Mouse (Mus musculus): ENCODE measurements around the gene Setd1b. TPM values are rescaled to one million over a fixed set of nuclear protein-coding genes. Genes with fewer than 3 reads are reported as not detected.
A peak's percentile ranks its signal among the peaks of the same experiment; 100 is the strongest.

Gene Setd1b
- polyA plus RNA-seq, 1 experiment from 2014 or later: 9.8 TPM

- H3K4me3 ChIP-seq (ENCODE audit: low read depth, low read length): no peak overlapping the region
- no peaks in the 10 kb centered on the region for H3K9me3 ChIP-seq (ENCODE audit: control insufficient read depth, low read length)
- no peak overlapping the region for H3K9ac ChIP-seq (ENCODE audit: low read length)
- DNase-seq (ENCODE audit: low spot score, missing footprints) (no peak), ATAC-seq (ENCODE audit: low FRiP score) (no peak)
- H3K36me3 ChIP-seq (ENCODE audit: control insufficient read depth, insufficient read depth, low read length): peaks cover 64% of the 10 kb centered on the region
- WGBS: 85% methylated on average over 9 of the region's 9 CpGs
- H3K4me2 ChIP-seq: no peak overlapping the region
- H3K27ac ChIP-seq (ENCODE audit: low read depth, low read length): no peak overlapping the region
- H3K4me1 ChIP-seq (ENCODE audit: control insufficient read depth, insufficient read depth, low read length): no peaks in the 10 kb centered on the region
- H3K27me3 ChIP-seq (ENCODE audit: control insufficient read depth, insufficient read depth, low read length): no peaks in the 10 kb centered on the region
Observed at GRCm38 (mm10) chr5:123162942-123163341, 20.9 kb downstream of the Setd1b start.

DNA sequence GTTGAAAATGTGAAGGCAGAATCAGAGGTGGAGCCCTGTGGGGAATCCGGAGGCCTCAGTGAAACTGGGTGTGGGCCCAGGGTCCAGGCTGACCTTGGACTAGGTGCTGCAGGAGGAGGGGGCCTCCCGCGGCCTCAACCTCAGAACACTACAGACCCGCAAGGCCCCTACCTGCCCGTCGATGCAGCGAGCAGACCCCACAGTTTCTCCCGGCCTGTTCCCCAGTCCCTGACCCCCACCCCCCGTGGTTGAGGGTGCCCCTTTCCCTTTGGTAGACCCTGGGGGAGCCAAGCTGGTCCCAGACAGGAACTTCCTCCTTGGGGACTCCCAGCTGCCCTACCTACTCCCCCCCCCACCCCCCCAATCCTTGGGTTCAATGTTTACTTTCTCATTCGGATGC lies 24.4 kb downstream of the Setd1b start:
- no peak for DNase-seq (ENCODE audit: low spot score, missing footprints)
- H3K36me3 ChIP-seq (ENCODE audit: control insufficient read depth, insufficient read depth, low read length): peaks cover 33% of the 10 kb centered on the region

DNA sequence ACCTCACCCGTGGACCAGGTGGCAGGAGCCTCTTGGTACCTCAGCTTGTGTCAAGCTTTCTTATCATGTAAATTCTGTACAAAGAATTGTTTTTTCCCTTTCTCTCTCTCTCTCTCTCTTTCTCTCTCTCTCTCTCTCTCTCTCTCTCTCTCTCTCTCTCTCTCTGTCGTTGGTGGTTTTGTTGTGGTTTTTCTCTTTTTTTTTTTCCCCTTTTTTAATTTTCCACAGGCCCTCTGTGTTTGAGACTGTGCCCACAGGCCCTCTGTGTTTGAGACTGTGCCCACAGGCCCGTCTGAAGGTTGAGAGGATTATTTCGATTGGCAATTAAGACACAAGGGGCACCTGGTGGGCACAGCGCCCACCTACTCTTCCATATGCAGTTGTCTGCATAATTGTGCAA lies 25.6 kb downstream of the Setd1b start:
- ATAC-seq (ENCODE audit: low FRiP score): no peak
- Histone ChIP-seq H3K4me3 (ENCODE audit: low read depth, low read length) (no peak overlapping the region), H3K4me1 (ENCODE audit: control insufficient read depth, insufficient read depth, low read length) (0 out of 2 replicates have a peak, but pooled peaks cover 3% of the 10 kb centered on the region), H3K36me3 (ENCODE audit: control insufficient read depth, insufficient read depth, low read length) (peaks cover 26% of the 10 kb centered on the region), H3K4me2 (no peak overlapping the region), H3K27me3 (ENCODE audit: control insufficient read depth, insufficient read depth, low read length) (no peaks in the 10 kb centered on the region), H3K9ac (ENCODE audit: low read length) (no peak overlapping the region), H3K9me3 (ENCODE audit: control insufficient read depth, low read length) (no peaks in the 10 kb centered on the region), H3K27ac (ENCODE audit: low read depth, low read length) (no peak overlapping the region)
- no peak for DNase-seq (ENCODE audit: low spot score, missing footprints)
- 85% methylated on average over 5 of the region's 5 CpGs for WGBS

More for the DNA sequence above, 24.4 kb downstream of the Setd1b start:
- Histone ChIP-seq H3K4me2 (no peak overlapping the region), H3K27me3 (ENCODE audit: control insufficient read depth, insufficient read depth, low read length) (no peaks in the 10 kb centered on the region), H3K4me3 (ENCODE audit: low read depth, low read length) (no peak overlapping the region), H3K4me1 (ENCODE audit: control insufficient read depth, insufficient read depth, low read length) (no peaks in the 10 kb centered on the region), H3K9me3 (ENCODE audit: control insufficient read depth, low read length) (no peaks in the 10 kb centered on the region), H3K27ac (ENCODE audit: low read depth, low read length) (no peak overlapping the region), H3K9ac (ENCODE audit: low read length) (no peak overlapping the region)
- ATAC-seq (ENCODE audit: low FRiP score): no peak
- 88% methylated on average over 10 of the region's 10 CpGs for WGBS

DNA sequence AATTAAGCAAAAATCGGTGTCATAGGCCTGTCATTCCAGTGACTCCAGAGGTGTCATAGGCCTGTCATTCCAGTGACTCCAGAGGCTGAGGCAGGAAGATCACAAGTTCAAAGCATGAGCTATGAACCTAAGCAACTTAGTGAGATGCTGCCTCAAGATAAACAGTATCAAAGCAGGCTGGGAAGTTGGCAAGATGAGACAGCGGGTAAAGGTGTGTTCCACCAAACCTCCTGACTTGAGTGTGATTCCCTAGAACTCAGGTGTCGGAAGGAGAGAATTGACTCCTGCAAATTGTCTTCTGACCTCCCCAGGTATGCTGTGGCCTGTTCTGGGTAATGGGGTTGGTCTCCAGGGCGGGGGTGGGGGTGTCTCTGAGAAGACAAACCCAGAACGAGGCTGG lies 27.3 kb downstream of the Setd1b start, which contains the start of gene Psmd9:
Gene Psmd9 (plus strand): TSS at position 130 of the 400 bp plus-strand sequence.
- Histone ChIP-seq H3K36me3 (ENCODE audit: control insufficient read depth, insufficient read depth, low read length) (peaks cover 14% of the 10 kb centered on the region), H3K4me2 (no peak within 1 kb of the TSS), H3K27me3 (ENCODE audit: control insufficient read depth, insufficient read depth, low read length) (no peaks in the 10 kb centered on the region), H3K4me3 (ENCODE audit: low read depth, low read length) (no peak within 1 kb of the TSS), H3K9me3 (ENCODE audit: control insufficient read depth, low read length) (no peaks in the 10 kb centered on the region), H3K4me1 (ENCODE audit: control insufficient read depth, insufficient read depth, low read length) (0 out of 2 replicates have a peak, but pooled peaks cover 3% of the 10 kb centered on the region), H3K9ac (ENCODE audit: low read length) (no peak within 1 kb of the TSS), H3K27ac (ENCODE audit: low read depth, low read length) (no peak within 1 kb of the TSS)
- ATAC-seq (ENCODE audit: low FRiP score) (no peak), DNase-seq (ENCODE audit: low spot score, missing footprints) (no peak)
- WGBS: 85% methylated on average over 5 of the region's 5 CpGs

- no peak overlapping the region for H3K27ac ChIP-seq (ENCODE audit: low read depth, low read length)
- no peaks in the 10 kb centered on the region for H3K9me3 ChIP-seq (ENCODE audit: control insufficient read depth, low read length)
- 81% methylated on average over 9 of the region's 9 CpGs for WGBS
- ATAC-seq (ENCODE audit: low FRiP score) (no peak), DNase-seq (ENCODE audit: low spot score, missing footprints) (no peak)
- H3K9ac ChIP-seq (ENCODE audit: low read length): no peak overlapping the region
- 0 out of 2 replicates have a peak, but pooled peaks cover 3% of the 10 kb centered on the region for H3K4me1 ChIP-seq (ENCODE audit: control insufficient read depth, insufficient read depth, low read length)
- H3K27me3 ChIP-seq (ENCODE audit: control insufficient read depth, insufficient read depth, low read length): no peaks in the 10 kb centered on the region
- no peak overlapping the region for H3K4me3 ChIP-seq (ENCODE audit: low read depth, low read length)
- no peak overlapping the region for H3K4me2 ChIP-seq
- H3K36me3 ChIP-seq (ENCODE audit: control insufficient read depth, insufficient read depth, low read length): peaks cover 12% of the 10 kb centered on the region
Observed at GRCm38 (mm10) chr5:123170365-123170764, 28.4 kb downstream of the Setd1b start.

DNA sequence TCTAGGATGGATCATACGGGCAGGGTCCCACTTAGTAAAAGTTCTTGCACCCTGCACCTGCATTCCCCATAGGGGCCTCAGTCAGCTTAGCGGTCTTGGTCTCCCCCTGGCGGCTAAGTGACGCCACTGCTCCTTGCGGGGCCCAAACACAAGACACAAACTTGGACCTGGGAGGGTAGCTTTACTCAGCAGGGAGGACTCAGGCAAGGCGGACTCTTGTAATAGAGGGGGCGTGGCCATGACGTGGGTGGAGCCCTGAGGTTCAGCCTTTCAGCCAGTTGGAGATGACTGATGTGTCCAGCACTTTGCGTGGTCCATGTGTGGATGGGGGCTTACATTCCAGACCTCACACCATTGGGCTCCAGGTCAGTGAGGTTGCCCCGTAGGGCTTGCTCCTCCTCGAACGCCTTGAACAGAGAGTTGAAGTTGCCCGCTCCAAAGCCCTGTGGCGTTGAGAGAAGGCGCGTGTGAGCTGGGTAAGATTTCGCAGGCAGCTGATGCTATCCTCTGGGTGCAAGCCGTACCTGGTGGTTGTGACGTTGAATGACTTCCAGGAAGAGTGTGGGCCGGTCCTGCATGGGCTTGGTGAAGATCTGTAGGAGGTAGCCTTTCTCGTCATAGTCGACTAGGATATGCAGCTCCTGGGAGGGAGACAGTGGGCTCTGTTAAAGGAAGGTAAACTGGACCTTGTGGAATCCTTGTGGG lies 29.8 kb downstream of the Setd1b start:
- WGBS: 18% methylated on average over 22 of the region's 22 CpGs
- Histone ChIP-seq H3K9me3 (ENCODE audit: control insufficient read depth, low read length) (no peaks in the 10 kb centered on the region), H3K4me3 (ENCODE audit: low read depth, low read length) (peak overlapping the region; percentile 10; the same call in 1 of the 2 replicates), H3K4me1 (ENCODE audit: control insufficient read depth, insufficient read depth, low read length) (0 out of 2 replicates have a peak, but pooled peaks cover 3% of the 10 kb centered on the region), H3K36me3 (ENCODE audit: control insufficient read depth, insufficient read depth, low read length) (peaks cover 1% of the 10 kb centered on the region; the same call in 1 of the 2 replicates), H3K27ac (ENCODE audit: low read depth, low read length) (no peak overlapping the region), H3K9ac (ENCODE audit: low read length) (no peak overlapping the region), H3K27me3 (ENCODE audit: control insufficient read depth, insufficient read depth, low read length) (no peaks in the 10 kb centered on the region), H3K4me2 (peak overlapping the region; percentile 33)
- DNase-seq (ENCODE audit: low spot score, missing footprints): peak; percentile 99
- ATAC-seq (ENCODE audit: low FRiP score): peak; percentile 88

GRCm38 (mm10) chr5:123178792-123179191 lies 36.8 kb downstream of the Setd1b start:
- Histone ChIP-seq H3K4me2 (no peak overlapping the region), H3K9me3 (ENCODE audit: control insufficient read depth, low read length) (no peaks in the 10 kb centered on the region), H3K27ac (ENCODE audit: low read depth, low read length) (no peak overlapping the region), H3K4me1 (ENCODE audit: control insufficient read depth, insufficient read depth, low read length) (no peaks in the 10 kb centered on the region), H3K4me3 (ENCODE audit: low read depth, low read length) (no peak overlapping the region), H3K27me3 (ENCODE audit: control insufficient read depth, insufficient read depth, low read length) (no peaks in the 10 kb centered on the region), H3K9ac (ENCODE audit: low read length) (no peak overlapping the region), H3K36me3 (ENCODE audit: control insufficient read depth, insufficient read depth, low read length) (no peaks in the 10 kb centered on the region)
- no peak for ATAC-seq (ENCODE audit: low FRiP score)
- WGBS: 90% methylated on average over 5 of the region's 5 CpGs
- no peak for DNase-seq (ENCODE audit: low spot score, missing footprints)

DNA sequence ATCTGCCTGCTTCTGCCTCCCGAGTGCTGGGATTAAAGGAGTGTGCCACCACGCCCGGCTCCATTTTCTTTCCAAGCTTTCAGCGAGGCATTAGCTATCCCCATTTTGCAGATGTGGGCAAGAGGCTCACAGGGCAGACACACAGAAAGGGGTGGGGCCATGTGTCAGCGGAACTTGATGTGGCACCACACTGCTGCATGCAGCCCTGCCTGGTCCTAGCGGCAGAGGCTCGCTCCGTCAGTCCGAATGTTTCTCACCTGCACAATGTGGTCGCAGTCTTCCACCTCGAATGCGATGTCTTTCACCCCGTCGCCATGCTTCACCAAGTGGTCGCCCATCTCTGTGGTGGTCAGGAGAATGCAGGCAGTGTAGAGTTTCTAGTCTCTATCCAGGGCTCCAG lies 38.4 kb downstream of the Setd1b start:
- H3K4me3 ChIP-seq (ENCODE audit: low read depth, low read length): no peak overlapping the region
- no peaks in the 10 kb centered on the region for H3K9me3 ChIP-seq (ENCODE audit: control insufficient read depth, low read length)
- WGBS: 96% methylated on average over 15 of the region's 15 CpGs
- H3K27me3 ChIP-seq (ENCODE audit: control insufficient read depth, insufficient read depth, low read length): no peaks in the 10 kb centered on the region
- H3K4me2 ChIP-seq: no peak overlapping the region
- no peaks in the 10 kb centered on the region for H3K36me3 ChIP-seq (ENCODE audit: control insufficient read depth, insufficient read depth, low read length)
- no peak overlapping the region for H3K27ac ChIP-seq (ENCODE audit: low read depth, low read length)
- DNase-seq (ENCODE audit: low spot score, missing footprints): no peak
- no peak for ATAC-seq (ENCODE audit: low FRiP score)
- no peak overlapping the region for H3K9ac ChIP-seq (ENCODE audit: low read length)
- no peaks in the 10 kb centered on the region for H3K4me1 ChIP-seq (ENCODE audit: control insufficient read depth, insufficient read depth, low read length)

GRCm38 (mm10) chr5:123181536-123181935 lies 39.5 kb downstream of the Setd1b start:
- Histone ChIP-seq H3K4me2 (no peak overlapping the region), H3K9me3 (ENCODE audit: control insufficient read depth, low read length) (no peaks in the 10 kb centered on the region), H3K9ac (ENCODE audit: low read length) (no peak overlapping the region), H3K4me3 (ENCODE audit: low read depth, low read length) (no peak overlapping the region), H3K36me3 (ENCODE audit: control insufficient read depth, insufficient read depth, low read length) (no peaks in the 10 kb centered on the region), H3K27ac (ENCODE audit: low read depth, low read length) (no peak overlapping the region), H3K27me3 (ENCODE audit: control insufficient read depth, insufficient read depth, low read length) (no peaks in the 10 kb centered on the region), H3K4me1 (ENCODE audit: control insufficient read depth, insufficient read depth, low read length) (no peaks in the 10 kb centered on the region)
- ATAC-seq (ENCODE audit: low FRiP score): no peak
- 77% methylated on average over 6 of the region's 6 CpGs for WGBS
- peak; percentile 72 for DNase-seq (ENCODE audit: low spot score, missing footprints)
